Mouse (Mus musculus): ENCODE measurements around the gene Olfr156. TPM values are rescaled to one million over a fixed set of nuclear protein-coding genes. Genes with fewer than 3 reads are reported as not detected.
"Not testable (repeated sequence)": the region's sequence is repeated elsewhere in the genome, so short reads cannot be mapped to it uniquely, and the experiment has no call there.

The Olfr156 gene
- polyA plus RNA-seq, 1 experiment = not detected

- Histone ChIP-seq H3K36me3 (ENCODE audit: control insufficient read depth, insufficient read depth) (no peaks in the 10 kb centered on the region), H3ac (ENCODE audit: control insufficient read depth, insufficient read length, low read depth) (no peak overlapping the region), H3K27me3 (ENCODE audit: control insufficient read depth, insufficient read depth, insufficient read length) (peaks cover 41% of the 10 kb centered on the region), H3K79me2 (ENCODE audit: control insufficient read depth, insufficient read depth) (no peaks in the 10 kb centered on the region), H3K4me3 (ENCODE audit: insufficient read depth, poor library complexity, severe bottlenecking) (no peak overlapping the region), H3K79me3 (ENCODE audit: low read depth) (no peaks in the 10 kb centered on the region)
- no peak for TF ChIP-seq CEBPB (IDR thresholded peaks at IDR 0.05; ENCODE audit: low read depth)
Observed at GRCm38 (mm10) chr4:43828806-43829205, 5.1 kb upstream of the Olfr156 start.

GRCm38 (mm10) chr4:43822896-43823550 is 672 bp downstream of the Olfr156 start:
- TF ChIP-seq CEBPB (IDR thresholded peaks at IDR 0.05; ENCODE audit: low read depth) (no peak), MYOD1 (IDR thresholded peaks at IDR 0.05; ENCODE audit: control insufficient read depth, insufficient read length, low read depth) (no peak), FOSL1 (IDR thresholded peaks at IDR 0.05; ENCODE audit: insufficient read depth, low read length, poor library complexity, severe bottlenecking) (no peak), USF1 (IDR thresholded peaks at IDR 0.05; ENCODE audit: low read depth) (no peak), MAX (IDR thresholded peaks at IDR 0.05) (no peak), CTCF (IDR thresholded peaks at IDR 0.05; ENCODE audit: control insufficient read depth, insufficient read depth, insufficient read length) (no peak), MYOG (IDR thresholded peaks at IDR 0.05; ENCODE audit: control insufficient read depth, extremely low read depth, insufficient read length) (no peak)
- Histone ChIP-seq H3K27me3 (ENCODE audit: control insufficient read depth, insufficient read depth, insufficient read length) (peaks cover 46% of the 10 kb centered on the region), H3K4me3 (ENCODE audit: insufficient read depth, poor library complexity, severe bottlenecking) (no peak overlapping the region)

GRCm38 (mm10) chr4:43798936-43799335 is 24.8 kb downstream of the Olfr156 start:
- Histone ChIP-seq H3K79me2 (ENCODE audit: control insufficient read depth, insufficient read depth) (no peaks in the 10 kb centered on the region), H3K27me3 (ENCODE audit: control insufficient read depth, insufficient read depth, insufficient read length) (peaks cover 6% of the 10 kb centered on the region), H3K36me3 (ENCODE audit: control insufficient read depth, insufficient read depth) (no peaks in the 10 kb centered on the region), H3ac (ENCODE audit: control insufficient read depth, insufficient read length, low read depth) (no peak overlapping the region), H3K79me3 (ENCODE audit: low read depth) (no peaks in the 10 kb centered on the region), H3K4me3 (ENCODE audit: insufficient read depth, poor library complexity, severe bottlenecking) (no peak overlapping the region)
- TF ChIP-seq MAX (IDR thresholded peaks at IDR 0.05) (no peak), CTCF (IDR thresholded peaks at IDR 0.05; ENCODE audit: control insufficient read depth, insufficient read depth, insufficient read length) (no peak), FOSL1 (IDR thresholded peaks at IDR 0.05; ENCODE audit: insufficient read depth, low read length, poor library complexity, severe bottlenecking) (no peak), USF1 (IDR thresholded peaks at IDR 0.05; ENCODE audit: low read depth) (no peak), MYOG (IDR thresholded peaks at IDR 0.05; ENCODE audit: control insufficient read depth, extremely low read depth, insufficient read length) (no peak), CEBPB (IDR thresholded peaks at IDR 0.05; ENCODE audit: low read depth) (no peak)

More at GRCm38 (mm10) chr4:43822896-43823550, 672 bp downstream of the Olfr156 start:
- H3ac ChIP-seq (ENCODE audit: control insufficient read depth, insufficient read length, low read depth) = no peak overlapping the region
- H3K36me3 ChIP-seq (ENCODE audit: control insufficient read depth, insufficient read depth) = no peaks in the 10 kb centered on the region
- no peaks in the 10 kb centered on the region for H3K79me3 ChIP-seq (ENCODE audit: low read depth)
- H3K79me2 ChIP-seq (ENCODE audit: control insufficient read depth, insufficient read depth) = no peaks in the 10 kb centered on the region

- not testable (repeated sequence) for H3K4me3 ChIP-seq (ENCODE audit: insufficient read depth, poor library complexity, severe bottlenecking); H3K79me2 ChIP-seq (ENCODE audit: control insufficient read depth, insufficient read depth); H3ac ChIP-seq (ENCODE audit: control insufficient read depth, insufficient read length, low read depth); H3K36me3 ChIP-seq (ENCODE audit: control insufficient read depth, insufficient read depth); H3K79me3 ChIP-seq (ENCODE audit: low read depth)
- peaks cover 10% of the 10 kb centered on the region for H3K27me3 ChIP-seq (ENCODE audit: control insufficient read depth, insufficient read depth, insufficient read length)
Observed at GRCm38 (mm10) chr4:43795844-43796243, 27.9 kb downstream of the Olfr156 start.

GRCm38 (mm10) chr4:43795296-43795695 is 28.4 kb downstream of the Olfr156 start:
- no peaks in the 10 kb centered on the region for H3K36me3 ChIP-seq (ENCODE audit: control insufficient read depth, insufficient read depth)
- no peak overlapping the region for H3K4me3 ChIP-seq (ENCODE audit: insufficient read depth, poor library complexity, severe bottlenecking)
- TF ChIP-seq MYOD1 (IDR thresholded peaks at IDR 0.05; ENCODE audit: control insufficient read depth, insufficient read length, low read depth) (no peak), MYOG (IDR thresholded peaks at IDR 0.05; ENCODE audit: control insufficient read depth, extremely low read depth, insufficient read length) (no peak), MAX (IDR thresholded peaks at IDR 0.05) (no peak), CEBPB (IDR thresholded peaks at IDR 0.05; ENCODE audit: low read depth) (no peak), CTCF (IDR thresholded peaks at IDR 0.05; ENCODE audit: control insufficient read depth, insufficient read depth, insufficient read length) (no peak), USF1 (IDR thresholded peaks at IDR 0.05; ENCODE audit: low read depth) (no peak), FOSL1 (IDR thresholded peaks at IDR 0.05; ENCODE audit: insufficient read depth, low read length, poor library complexity, severe bottlenecking) (no peak)
- H3ac ChIP-seq (ENCODE audit: control insufficient read depth, insufficient read length, low read depth) = no peak overlapping the region
- H3K27me3 ChIP-seq (ENCODE audit: control insufficient read depth, insufficient read depth, insufficient read length) = peaks cover 10% of the 10 kb centered on the region
- H3K79me2 ChIP-seq (ENCODE audit: control insufficient read depth, insufficient read depth) = no peaks in the 10 kb centered on the region
- no peaks in the 10 kb centered on the region for H3K79me3 ChIP-seq (ENCODE audit: low read depth)

- Histone ChIP-seq H3K4me3 (ENCODE audit: insufficient read depth, poor library complexity, severe bottlenecking) (no peak overlapping the region), H3ac (ENCODE audit: control insufficient read depth, insufficient read length, low read depth) (no peak overlapping the region), H3K79me3 (ENCODE audit: low read depth) (no peaks in the 10 kb centered on the region), H3K27me3 (ENCODE audit: control insufficient read depth, insufficient read depth, insufficient read length) (peaks cover 37% of the 10 kb centered on the region), H3K36me3 (ENCODE audit: control insufficient read depth, insufficient read depth) (no peaks in the 10 kb centered on the region), H3K79me2 (ENCODE audit: control insufficient read depth, insufficient read depth) (no peaks in the 10 kb centered on the region)
- no peak for TF ChIP-seq CTCF (IDR thresholded peaks at IDR 0.05; ENCODE audit: control insufficient read depth, insufficient read depth, insufficient read length)
- no peak for TF ChIP-seq MYOD1 (IDR thresholded peaks at IDR 0.05; ENCODE audit: control insufficient read depth, insufficient read length, low read depth)
- TF ChIP-seq FOSL1 (IDR thresholded peaks at IDR 0.05; ENCODE audit: insufficient read depth, low read length, poor library complexity, severe bottlenecking) = no peak
- no peak for TF ChIP-seq USF1 (IDR thresholded peaks at IDR 0.05; ENCODE audit: low read depth)
- no peak for TF ChIP-seq CEBPB (IDR thresholded peaks at IDR 0.05; ENCODE audit: low read depth)
- no peak for TF ChIP-seq MAX (IDR thresholded peaks at IDR 0.05)
- no peak for TF ChIP-seq MYOG (IDR thresholded peaks at IDR 0.05; ENCODE audit: control insufficient read depth, extremely low read depth, insufficient read length)
Observed at GRCm38 (mm10) chr4:43772304-43772703, 51.4 kb downstream of the Olfr156 start.

Data from C2C12 (cell line).